Comparison of ENCODE assay signal across 26 mouse cellular contexts in the genomic region with DNA sequence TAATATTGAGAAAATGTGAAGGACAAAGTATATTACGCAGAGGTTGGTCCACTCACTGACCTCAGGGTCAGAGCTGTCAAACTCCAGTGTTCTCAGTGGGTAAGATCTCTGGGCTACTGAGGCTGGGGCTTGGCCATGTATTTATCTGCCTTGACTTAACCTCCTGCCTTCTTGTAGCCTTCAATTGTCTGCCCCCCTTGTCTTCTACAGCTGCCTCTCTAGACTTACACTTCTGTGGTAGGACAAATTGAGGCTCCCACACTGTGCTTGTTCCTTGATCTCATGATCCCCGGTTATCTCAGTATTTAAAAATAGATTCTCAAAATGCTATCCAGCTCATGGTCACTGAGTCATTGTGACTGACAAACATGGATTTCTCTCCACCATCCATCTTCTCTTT. TPM values are rescaled to one million over a fixed set of nuclear protein-coding genes. Genes with fewer than 3 reads are reported as not detected.
DNase-seq lines count a peak whose midpoint lies in the region; ATAC-seq lines count a peak whose summit lies in the region.
"Had no signal": no experiment of that assay in that cellular context is flagged by ENCODE, and none has a peak within 500 bp of the region (broad histone marks: within the 10 kb centered on the region; RNA-seq: fewer than 3 reads in every experiment).

No protein-coding gene starts in this region.

- H3K27ac ChIP-seq in heart, embryonic 11.5 days (ENCODE audit: low read depth, low read length): no peak overlapping the region
- H3K27ac ChIP-seq: embryonic facial prominence, embryonic 10.5 days; embryonic facial prominence, embryonic 12.5 days; forebrain, embryonic 13.5 days; forebrain, embryonic 15.5 days had no signal

- 76% methylated on average over 2 of the region's 2 CpGs for WGBS in heart, embryonic 11.5 days (ENCODE audit: insufficient replicate concordance)

- no peaks in the 10 kb centered on the region for H3K4me1 ChIP-seq in heart, embryonic 11.5 days (ENCODE audit: control insufficient read depth, insufficient read depth, low read length)
- H3K4me1 ChIP-seq: embryonic facial prominence, embryonic 10.5 days; embryonic facial prominence, embryonic 12.5 days; forebrain, embryonic 13.5 days; forebrain, embryonic 15.5 days had no signal

- peak; percentile 55 to 88 for DNase-seq in adrenal gland, adult (ENCODE audit: inconsistent age in 2 of 2, low spot score in 1 of 2)
- no peak for DNase-seq in adrenal gland, postnatal 4 days (ENCODE audit: low spot score in 2 of 2)
- DNase-seq in adrenal gland, postnatal 10 days: peak; percentile 4
- peak; percentile 1 for DNase-seq in adrenal gland, postnatal 25 days
- no peak for DNase-seq in left cerebral cortex, adult 8-10 months (ENCODE audit: low spot score in 2 of 2)
- no peak for DNase-seq in thymus, postnatal 0 days (ENCODE audit: low spot score)
- DNase-seq: B cell, adult 2 months; cerebellum, adult 11-12 months; cerebellum, adult 2 months; cerebellum, adult 9-10 months; cerebellum, postnatal 10 days; cerebellum, postnatal 25 days; forebrain, postnatal 0 days had no signal

- H3K36me3 ChIP-seq in heart, embryonic 11.5 days (ENCODE audit: control insufficient read depth, insufficient read depth, low read length): no peaks in the 10 kb centered on the region
- H3K36me3 ChIP-seq: embryonic facial prominence, embryonic 10.5 days; embryonic facial prominence, embryonic 12.5 days; forebrain, embryonic 15.5 days; G1E had no signal

- H3K9me3 ChIP-seq in heart, embryonic 11.5 days (replicated peaks; ENCODE audit: control insufficient read depth, low read length): no peaks in the 10 kb centered on the region
- H3K9me3 ChIP-seq: embryonic facial prominence, embryonic 10.5 days; embryonic facial prominence, embryonic 12.5 days; forebrain, embryonic 13.5 days; forebrain, embryonic 15.5 days; G1E had no signal

- no peak overlapping the region for H3K4me3 ChIP-seq in heart, embryonic 11.5 days (ENCODE audit: low read depth, low read length)
- H3K4me3 ChIP-seq: embryonic facial prominence, embryonic 10.5 days; embryonic facial prominence, embryonic 12.5 days; forebrain, embryonic 13.5 days; forebrain, embryonic 15.5 days had no signal

- no peaks in the 10 kb centered on the region for H3K27me3 ChIP-seq in heart, embryonic 11.5 days (ENCODE audit: control insufficient read depth, insufficient read depth, low read length)
- H3K27me3 ChIP-seq: CH12.LX; embryonic facial prominence, embryonic 12.5 days; forebrain, embryonic 13.5 days; forebrain, embryonic 15.5 days; Patski had no signal

- no peak for ATAC-seq in heart, embryonic 11.5 days (replicated peaks; ENCODE audit: insufficient number of reproducible peaks, low FRiP score, low TSS enrichment)
- ATAC-seq: activated CD4-positive, CD25-positive, alpha-beta regulatory T cell, adult 4 months; CD4-positive, CD25-positive, alpha-beta regulatory T cell, adult 4 months; forebrain, embryonic 13.5 days; forebrain, embryonic 15.5 days; forebrain, postnatal 0 days; Patski had no signal

- H3K9ac ChIP-seq in heart, embryonic 11.5 days (ENCODE audit: low read depth, low read length): no peak overlapping the region
- H3K9ac ChIP-seq: embryonic facial prominence, embryonic 12.5 days; forebrain, embryonic 13.5 days; forebrain, embryonic 15.5 days; forebrain, postnatal 0 days had no signal

- H3K4me2 ChIP-seq in heart, embryonic 11.5 days: no peak overlapping the region
- H3K4me2 ChIP-seq: embryonic facial prominence, embryonic 12.5 days; forebrain, embryonic 13.5 days; forebrain, embryonic 15.5 days had no signal

RNA-seq across cellular contexts. Expression of a gene that starts 53.5 kb away (rescaled TPM):
- total RNA-seq in adrenal gland, postnatal 4 days (2021): 1 to 10 TPM; 7.4 to 9.6 TPM
- 1 to 10 TPM; 7.9 to 9.5 TPM for total RNA-seq in adrenal gland, postnatal 10 days (2021)
- 7.5 and 8.2 TPM in 2 replicates for total RNA-seq in adrenal gland, postnatal 25 days (2021)
- polyA plus RNA-seq in heart, embryonic 11.5 days (2014; fragmentation: Nextera tagmentation; extraction: Ambion mirVana): 20.5 and 27.7 TPM in 2 replicates
- 10 to 100 TPM; 48.9 to 57.5 (median 51.2) TPM for total RNA-seq in left cerebral cortex, adult 8-10 months (2022)
- 24.6 and 28.6 TPM in 2 replicates for polyA plus RNA-seq in thymus, postnatal 0 days (2015; fragmentation: Nextera tagmentation; extraction: Ambion mirVana)
- total RNA-seq: CH12.LX had no signal
- polyA plus RNA-seq: CD4-positive, CD25-positive, alpha-beta regulatory T cell, adult 4 months; G1E had no signal

RNA-seq across cellular contexts. Expression of a gene that starts 59.1 kb away (rescaled TPM):
- total RNA-seq in adrenal gland, postnatal 4 days (2021): not detected
- not detected for total RNA-seq in adrenal gland, postnatal 10 days (2021)
- total RNA-seq in adrenal gland, postnatal 25 days (2021): not detected in 2 replicates
- not detected in 2 replicates for polyA plus RNA-seq in heart, embryonic 11.5 days (2014; fragmentation: Nextera tagmentation; extraction: Ambion mirVana)
- total RNA-seq in left cerebral cortex, adult 8-10 months (2022): not detected
- polyA plus RNA-seq in thymus, postnatal 0 days (2015; fragmentation: Nextera tagmentation; extraction: Ambion mirVana): 0.13 and 0.27 TPM in 2 replicates
- total RNA-seq: CH12.LX; forebrain, postnatal 0 days; G1E had no signal
- polyA plus RNA-seq: activated CD4-positive, CD25-positive, alpha-beta regulatory T cell, adult 4 months; CD4-positive, CD25-positive, alpha-beta regulatory T cell, adult 4 months; cerebellum, adult 2 months; cortical plate, adult 2 months; embryonic facial prominence, embryonic 10.5 days; embryonic facial prominence, embryonic 12.5 days; embryonic facial prominence, embryonic 14.5 days; forebrain, embryonic 11.5 days; forebrain, embryonic 13.5 days; forebrain, embryonic 15.5 days; forebrain, postnatal 0 days; G1E; Patski had no signal

Comparison
In these comparisons a context has a peak if more than half of its experiments do, and no peak if none do; other contexts are left out.
1. DNase-seq: peak in adrenal gland, adult (2 of 2), adrenal gland, postnatal 10 days (single experiment) and adrenal gland, postnatal 25 days (single experiment); none in adrenal gland, postnatal 4 days (0 of 2), left cerebral cortex, adult 8-10 months (0 of 2) and thymus, postnatal 0 days (single experiment).